Mouse (Mus musculus): ENCODE data around the gene Rsrc1. TPM values are rescaled to one million over a fixed set of nuclear protein-coding genes. Genes with fewer than 3 reads are reported as not detected.

Rsrc1 gene
- polyA plus RNA-seq, 1 experiment: 24.0 TPM

DNA sequence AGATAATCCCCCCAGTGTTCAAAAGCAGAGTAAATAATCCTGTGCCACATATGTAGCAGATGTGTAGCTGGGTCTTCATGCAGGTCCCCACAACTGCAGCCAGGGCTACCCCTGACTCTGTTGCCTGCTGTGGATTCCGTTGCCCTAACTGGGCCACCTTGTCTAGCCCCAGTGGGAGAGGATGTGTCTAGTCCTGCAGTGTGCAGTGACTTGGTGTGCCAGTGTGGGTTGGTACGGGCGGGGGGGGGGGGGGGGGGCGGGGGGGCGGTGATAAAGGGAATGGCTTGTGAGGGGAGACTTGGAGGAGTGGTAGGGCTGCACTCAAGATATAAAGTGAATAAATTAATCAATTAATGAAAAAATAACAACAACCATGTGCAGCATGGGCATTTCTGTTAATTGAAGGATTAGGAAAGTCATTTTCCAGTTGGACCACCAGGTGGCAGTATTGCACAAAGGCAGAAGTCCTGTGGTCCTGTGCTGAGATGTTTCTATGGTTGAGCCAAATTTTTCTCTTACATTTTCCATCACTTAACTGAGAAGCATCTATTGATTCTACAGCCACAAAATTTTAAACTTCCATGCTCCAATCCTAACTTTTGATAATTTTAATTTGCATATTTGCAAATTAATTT, 371.1 kb downstream of the Rsrc1 start:
- TF ChIP-seq POLR2A (IDR thresholded peaks at IDR 0.05; ENCODE audit: borderline replicate concordance, extremely low read depth, insufficient read depth, insufficient read length, poor library complexity, severe bottlenecking): no peak
- TF ChIP-seq CTCF (IDR thresholded peaks at IDR 0.05; ENCODE audit: borderline replicate concordance, extremely low read depth, insufficient read depth, insufficient read length): peak; percentile 84; the same call in 1 of the 2 replicates
- peak; percentile 87 for DNase-seq (ENCODE audit: low read depth)

DNA sequence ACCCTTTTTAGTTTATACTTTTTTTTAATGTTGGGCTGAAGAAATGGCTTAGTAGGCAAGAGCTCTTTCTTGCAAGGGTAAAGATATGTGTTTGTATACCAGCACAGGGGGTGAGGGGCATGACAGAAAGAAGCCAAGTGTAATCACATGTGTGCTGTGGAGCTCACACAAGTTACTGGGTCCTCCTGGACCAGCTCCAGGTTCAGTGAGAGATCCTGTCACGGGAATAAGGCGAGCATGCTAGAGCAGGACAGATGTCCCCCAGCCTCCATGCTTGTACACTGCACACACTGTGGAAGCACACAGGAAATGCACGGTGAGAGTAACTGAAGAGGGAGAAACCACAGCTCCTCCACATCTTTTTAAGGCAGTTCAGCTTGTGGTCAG, 371.6 kb downstream of the Rsrc1 start:
- DNase-seq (ENCODE audit: low read depth): peak; percentile 20
- TF ChIP-seq CTCF (IDR thresholded peaks at IDR 0.05; ENCODE audit: borderline replicate concordance, extremely low read depth, insufficient read depth, insufficient read length): no peak
- TF ChIP-seq POLR2A (IDR thresholded peaks at IDR 0.05; ENCODE audit: borderline replicate concordance, extremely low read depth, insufficient read depth, insufficient read length, poor library complexity, severe bottlenecking): no peak

DNA sequence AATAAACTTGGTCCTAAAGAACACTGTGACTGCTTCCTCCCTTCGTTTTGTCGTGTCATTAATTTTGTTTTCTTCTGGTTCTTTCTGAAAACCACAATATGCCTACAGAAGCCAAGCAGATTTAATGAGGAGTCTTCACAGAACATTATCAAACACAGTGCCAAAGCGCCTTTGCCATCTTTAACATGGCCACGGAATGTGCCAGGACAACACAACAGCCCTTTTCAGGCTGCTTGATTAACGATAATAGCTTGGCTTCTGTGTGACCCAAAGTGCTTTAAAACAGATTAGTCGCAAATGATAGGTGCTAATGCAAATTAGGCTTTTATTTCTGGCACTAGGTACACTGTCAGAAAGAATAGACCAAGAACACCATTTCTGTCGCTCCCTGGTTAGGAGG, 377.2 kb downstream of the Rsrc1 start:
- DNase-seq (ENCODE audit: low read depth): peak; percentile 80
- TF ChIP-seq CTCF (IDR thresholded peaks at IDR 0.05; ENCODE audit: borderline replicate concordance, extremely low read depth, insufficient read depth, insufficient read length) (no peak), POLR2A (IDR thresholded peaks at IDR 0.05; ENCODE audit: borderline replicate concordance, extremely low read depth, insufficient read depth, insufficient read length, poor library complexity, severe bottlenecking) (no peak)

DNA sequence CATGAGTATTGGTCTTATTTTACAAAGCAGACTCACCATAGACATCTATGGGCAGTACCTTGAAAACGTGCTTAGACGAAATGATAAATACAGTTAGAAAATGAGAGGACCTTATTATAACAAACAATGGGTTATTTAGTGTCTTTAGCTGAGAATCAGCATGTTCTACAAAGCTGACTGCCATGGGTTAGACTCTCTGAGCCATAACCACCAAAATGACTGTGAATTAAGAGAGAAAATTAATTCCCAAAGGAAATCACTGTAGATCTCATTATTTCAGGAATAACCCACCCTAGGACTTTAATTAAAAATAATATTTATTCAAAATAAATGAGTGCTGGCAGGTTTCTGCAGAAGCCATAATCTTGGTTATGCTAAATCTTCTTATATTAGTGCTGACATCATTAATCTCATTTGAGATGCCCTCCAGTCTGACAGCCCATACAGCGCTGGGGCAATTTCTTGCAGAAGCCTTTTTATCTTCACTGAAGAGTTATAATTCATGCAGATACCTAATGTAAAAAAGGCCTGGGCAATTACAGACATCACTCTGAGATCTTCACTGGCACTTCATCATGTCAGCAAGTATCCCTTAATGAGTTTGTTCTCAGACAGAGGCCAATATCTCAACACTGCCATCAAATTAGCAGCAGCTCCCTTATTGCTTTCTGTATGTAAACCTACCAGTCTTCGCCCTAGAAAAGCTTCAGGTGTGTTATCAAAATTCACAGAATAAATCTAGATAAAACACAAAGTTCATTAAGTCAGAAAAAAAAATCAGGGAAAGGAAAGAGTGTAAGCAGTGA, 385.1 kb downstream of the Rsrc1 start:
- TF ChIP-seq POLR2A (IDR thresholded peaks at IDR 0.05; ENCODE audit: borderline replicate concordance, extremely low read depth, insufficient read depth, insufficient read length, poor library complexity, severe bottlenecking) (no peak), CTCF (IDR thresholded peaks at IDR 0.05; ENCODE audit: borderline replicate concordance, extremely low read depth, insufficient read depth, insufficient read length) (no peak)

DNA sequence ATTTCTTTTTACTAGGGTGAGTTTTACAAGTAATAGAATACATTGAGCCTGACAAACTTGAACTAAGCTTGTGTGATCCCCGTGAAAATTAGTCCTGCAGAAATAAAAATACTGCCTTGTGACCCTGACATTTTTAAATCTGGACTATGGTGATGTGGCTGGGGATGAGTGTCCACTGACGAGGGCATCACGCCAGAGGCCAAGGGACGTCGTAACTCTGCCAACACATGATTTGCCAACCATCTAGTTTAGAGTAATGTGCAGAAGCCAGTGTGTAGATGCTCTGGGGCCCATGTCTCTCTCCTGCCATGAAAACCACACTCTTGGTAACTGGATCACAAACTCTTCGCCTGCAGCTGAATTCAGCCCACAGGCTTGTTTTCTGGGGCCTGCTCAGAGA, 386.3 kb downstream of the Rsrc1 start:
- no peak for DNase-seq (ENCODE audit: low read depth)
- no peak for TF ChIP-seq CTCF (IDR thresholded peaks at IDR 0.05; ENCODE audit: borderline replicate concordance, extremely low read depth, insufficient read depth, insufficient read length)
- TF ChIP-seq POLR2A (IDR thresholded peaks at IDR 0.05; ENCODE audit: borderline replicate concordance, extremely low read depth, insufficient read depth, insufficient read length, poor library complexity, severe bottlenecking): no peak

More for the DNA sequence above, 385.1 kb downstream of the Rsrc1 start:
- peak; percentile 72 for DNase-seq (ENCODE audit: low read depth)

DNA sequence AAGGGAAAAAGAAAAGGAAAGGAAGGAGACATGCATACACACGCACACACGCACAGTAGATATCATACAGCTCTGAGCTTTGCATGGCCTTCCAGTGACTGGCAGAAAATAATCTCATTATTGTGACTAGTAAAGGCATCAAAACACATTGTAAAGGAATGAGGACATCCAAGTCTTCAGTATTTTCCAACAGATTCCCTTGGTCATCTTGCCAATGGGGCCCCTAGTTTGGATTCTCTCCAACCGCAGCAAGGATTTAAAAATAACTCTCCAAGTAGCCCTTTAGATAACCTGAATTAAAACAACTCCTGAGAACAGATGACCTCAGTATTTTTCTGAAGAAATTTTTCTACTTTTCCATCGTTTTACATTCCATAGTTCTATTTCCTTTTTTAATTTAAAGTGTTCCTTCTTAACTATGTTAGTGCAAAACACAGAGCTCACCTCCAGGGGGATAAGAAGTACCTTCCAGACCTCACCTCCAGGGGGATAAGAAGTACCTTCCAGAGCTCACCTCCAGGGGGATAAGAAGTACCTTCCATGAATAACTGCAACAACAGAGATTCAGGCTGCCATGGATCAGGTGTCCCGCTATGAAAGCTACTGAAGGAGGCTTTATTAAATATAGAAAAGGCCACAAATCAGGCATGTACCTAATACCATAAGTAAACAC, 388.4 kb downstream of the Rsrc1 start:
- no peak; the same call in 1 of the 2 replicates for TF ChIP-seq CTCF (IDR thresholded peaks at IDR 0.05; ENCODE audit: borderline replicate concordance, extremely low read depth, insufficient read depth, insufficient read length)
- TF ChIP-seq POLR2A (IDR thresholded peaks at IDR 0.05; ENCODE audit: borderline replicate concordance, extremely low read depth, insufficient read depth, insufficient read length, poor library complexity, severe bottlenecking): no peak
- DNase-seq (ENCODE audit: low read depth): no peak

DNA sequence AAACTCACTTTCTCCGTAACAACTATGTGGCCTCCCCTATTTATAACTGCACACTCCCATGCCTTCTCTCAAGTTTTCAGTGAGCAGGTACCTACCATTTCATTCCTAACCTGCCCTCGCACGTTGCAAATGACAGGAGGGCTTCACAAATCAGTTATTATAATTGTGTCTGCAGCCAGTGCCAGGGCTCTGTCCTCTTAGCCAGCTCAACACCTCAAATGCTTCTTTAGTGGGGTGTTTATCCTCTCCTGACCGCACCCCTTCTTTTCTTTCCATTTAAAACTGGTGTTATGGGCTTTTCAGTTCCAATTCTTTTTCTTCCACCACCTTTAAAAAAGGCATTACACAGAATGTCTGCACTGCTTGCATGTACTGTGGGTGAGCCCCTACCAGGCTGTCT, 391.0 kb downstream of the Rsrc1 start:
- DNase-seq (ENCODE audit: low read depth): no peak
- TF ChIP-seq POLR2A (IDR thresholded peaks at IDR 0.05; ENCODE audit: borderline replicate concordance, extremely low read depth, insufficient read depth, insufficient read length, poor library complexity, severe bottlenecking) (no peak), CTCF (IDR thresholded peaks at IDR 0.05; ENCODE audit: borderline replicate concordance, extremely low read depth, insufficient read depth, insufficient read length) (no peak)

DNA sequence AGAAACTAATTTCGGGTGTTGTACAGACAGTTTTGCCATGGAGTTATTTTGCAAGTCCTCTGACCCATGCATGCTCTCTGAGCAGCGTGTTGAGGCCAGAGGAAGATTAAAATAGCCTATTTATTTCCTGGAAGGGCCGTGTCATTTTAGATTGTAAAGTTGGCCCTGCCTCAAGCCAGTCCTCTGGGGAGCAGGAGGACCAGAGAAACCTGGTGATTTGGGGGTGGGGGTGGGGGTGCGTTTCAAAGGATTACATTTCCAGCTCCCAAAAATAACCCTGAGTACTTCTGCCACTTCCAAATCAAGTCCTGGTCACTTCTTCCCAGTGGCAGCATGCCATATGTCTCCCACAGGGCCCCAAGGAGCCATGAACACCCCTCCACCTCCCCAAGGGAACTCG, 391.6 kb downstream of the Rsrc1 start:
- TF ChIP-seq CTCF (IDR thresholded peaks at IDR 0.05; ENCODE audit: borderline replicate concordance, extremely low read depth, insufficient read depth, insufficient read length): no peak
- DNase-seq (ENCODE audit: low read depth): no peak

DNA sequence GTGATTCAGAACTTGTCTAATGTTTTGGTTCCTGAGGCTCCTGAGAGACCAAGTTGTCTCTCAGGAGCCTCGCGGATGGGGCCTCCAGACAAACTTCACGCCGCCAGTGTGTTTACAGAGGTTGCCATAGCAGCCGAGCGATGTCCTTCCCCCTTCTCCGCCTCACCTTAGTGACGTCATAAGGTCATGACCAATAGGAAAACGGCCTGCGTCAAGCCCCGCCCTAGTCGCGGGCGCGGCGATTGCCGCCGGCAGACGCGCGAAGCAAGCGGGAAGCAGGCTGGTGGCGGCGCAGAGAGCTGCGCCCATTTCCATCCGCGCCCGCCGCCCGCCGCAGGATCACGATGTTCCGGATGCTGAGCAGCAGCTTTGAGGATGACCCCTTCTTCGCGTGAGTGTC, 392.7 kb downstream of the Rsrc1 start, which contains the start of gene Mlf1:
Gene Mlf1, plus strand, starts transcription at position 226 of the 400 bp plus-strand sequence.
- peak; percentile 98 for DNase-seq (ENCODE audit: low read depth)
- TF ChIP-seq POLR2A (IDR thresholded peaks at IDR 0.05; ENCODE audit: borderline replicate concordance, extremely low read depth, insufficient read depth, insufficient read length, poor library complexity, severe bottlenecking) (no peak), CTCF (IDR thresholded peaks at IDR 0.05; ENCODE audit: borderline replicate concordance, extremely low read depth, insufficient read depth, insufficient read length) (no peak)

DNA sequence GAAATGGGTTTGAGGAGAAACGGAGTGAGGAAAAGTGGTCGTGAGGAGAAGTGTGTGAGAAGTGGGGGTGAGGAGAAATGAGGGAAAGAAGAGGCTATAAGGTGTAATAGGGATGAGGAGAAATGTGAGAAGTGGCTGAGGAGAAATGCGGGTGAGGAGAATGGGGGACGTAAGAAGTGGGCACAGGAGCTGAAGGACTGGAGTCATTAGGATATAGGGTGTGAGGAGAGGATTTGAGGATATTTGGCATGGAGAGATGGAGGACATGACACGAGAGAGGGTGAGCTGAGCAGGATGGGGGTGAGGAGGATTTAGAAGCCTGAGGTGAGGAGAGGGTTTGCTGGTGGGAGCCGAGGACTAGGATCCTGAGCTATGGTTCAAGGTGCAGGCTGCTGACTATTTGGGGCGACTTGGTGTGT, 393.2 kb downstream of the Rsrc1 start:
- TF ChIP-seq POLR2A (IDR thresholded peaks at IDR 0.05; ENCODE audit: borderline replicate concordance, extremely low read depth, insufficient read depth, insufficient read length, poor library complexity, severe bottlenecking) (no peak), CTCF (IDR thresholded peaks at IDR 0.05; ENCODE audit: borderline replicate concordance, extremely low read depth, insufficient read depth, insufficient read length) (no peak)
- no peak for DNase-seq (ENCODE audit: low read depth)

DNA sequence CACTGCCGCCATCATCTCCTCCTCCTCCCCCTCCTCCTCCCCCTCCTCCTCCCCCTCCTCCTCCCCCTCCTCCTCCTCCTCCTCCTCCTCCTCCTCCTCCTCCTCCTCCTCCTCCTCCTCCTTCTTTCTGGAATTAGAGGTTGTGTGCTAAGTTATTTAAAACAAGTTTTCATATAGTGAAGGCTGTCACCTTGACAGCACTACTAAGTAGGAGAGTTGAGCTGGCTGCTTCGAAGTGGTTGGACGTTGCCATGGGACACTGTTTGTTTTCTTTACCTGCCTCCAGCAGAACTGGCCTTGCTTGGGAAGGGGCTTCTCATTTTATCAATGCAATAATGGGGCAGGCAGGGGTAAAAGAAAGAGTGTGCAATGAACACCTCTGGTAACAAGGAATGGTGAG, 393.9 kb downstream of the Rsrc1 start, which contains the start of gene Gm17402:
Gene Gm17402, minus strand, starts transcription at position 101 of the 400 bp plus-strand sequence.
- TF ChIP-seq POLR2A (IDR thresholded peaks at IDR 0.05; ENCODE audit: borderline replicate concordance, extremely low read depth, insufficient read depth, insufficient read length, poor library complexity, severe bottlenecking) (no peak), CTCF (IDR thresholded peaks at IDR 0.05; ENCODE audit: borderline replicate concordance, extremely low read depth, insufficient read depth, insufficient read length) (no peak)
- DNase-seq (ENCODE audit: low read depth): no peak

Data from brain, embryonic 14.5 days (tissue).